Mouse (Mus musculus) monocyte, adult 2 months (primary cell): ENCODE results near the gene Sptbn4.

Experiments used
- DNase-seq, 2 experiments: peaks; one replicate each; pipeline ENCODE4 v3.0.0; 2022; ENCODE audit warnings: low spot score in 2 of 2, low read depth in 1 of 2

Gene Sptbn4

GRCm38 (mm10) chr7:27328648-27329047, 118.8 kb downstream of the Sptbn4 start:
- no peak for DNase-seq

- DNase-seq: no peak
These were observed 119.3 kb downstream of the Sptbn4 start for GRCm38 (mm10) chr7:27328161-27328560.

- DNase-seq: no peak
These were observed 120.0 kb downstream of the Sptbn4 start for GRCm38 (mm10) chr7:27327500-27327899.

- no peak for DNase-seq
These were observed 121.2 kb downstream of the Sptbn4 start for GRCm38 (mm10) chr7:27326101-27326880.

GRCm38 (mm10) chr7:27325697-27326096, 121.8 kb downstream of the Sptbn4 start:
- DNase-seq: no peak

- DNase-seq: no peak
These were observed 122.6 kb downstream of the Sptbn4 start for GRCm38 (mm10) chr7:27324928-27325327.

- DNase-seq: no peak
These were observed 123.3 kb downstream of the Sptbn4 start for GRCm38 (mm10) chr7:27324161-27324560.

GRCm38 (mm10) chr7:27323001-27323400, 124.5 kb downstream of the Sptbn4 start:
- DNase-seq: no peak

GRCm38 (mm10) chr7:27322291-27322690, 125.2 kb downstream of the Sptbn4 start:
- no peak for DNase-seq

- DNase-seq: no peak
These were observed 128.1 kb downstream of the Sptbn4 start for GRCm38 (mm10) chr7:27319411-27319810.

- no peak for DNase-seq
These were observed 131.5 kb downstream of the Sptbn4 start for GRCm38 (mm10) chr7:27315958-27316357.

GRCm38 (mm10) chr7:27314393-27314792, 133.1 kb downstream of the Sptbn4 start:
- DNase-seq: no peak

GRCm38 (mm10) chr7:27311651-27312284, 135.7 kb downstream of the Sptbn4 start:
- no peak for DNase-seq

- no peak for DNase-seq
These were observed 136.4 kb downstream of the Sptbn4 start for GRCm38 (mm10) chr7:27310996-27311535.

- no peak for DNase-seq
These were observed 137.2 kb downstream of the Sptbn4 start for GRCm38 (mm10) chr7:27310306-27310705.

- DNase-seq: no peak
These were observed 137.7 kb downstream of the Sptbn4 start for GRCm38 (mm10) chr7:27309832-27310231.

- DNase-seq: no peak
These were observed 138.5 kb downstream of the Sptbn4 start for GRCm38 (mm10) chr7:27308821-27309549.

GRCm38 (mm10) chr7:27307551-27307950, 139.9 kb downstream of the Sptbn4 start:
- DNase-seq: no peak
